ENCODE assay signal across 8 mouse cellular contexts in the genomic region with DNA sequence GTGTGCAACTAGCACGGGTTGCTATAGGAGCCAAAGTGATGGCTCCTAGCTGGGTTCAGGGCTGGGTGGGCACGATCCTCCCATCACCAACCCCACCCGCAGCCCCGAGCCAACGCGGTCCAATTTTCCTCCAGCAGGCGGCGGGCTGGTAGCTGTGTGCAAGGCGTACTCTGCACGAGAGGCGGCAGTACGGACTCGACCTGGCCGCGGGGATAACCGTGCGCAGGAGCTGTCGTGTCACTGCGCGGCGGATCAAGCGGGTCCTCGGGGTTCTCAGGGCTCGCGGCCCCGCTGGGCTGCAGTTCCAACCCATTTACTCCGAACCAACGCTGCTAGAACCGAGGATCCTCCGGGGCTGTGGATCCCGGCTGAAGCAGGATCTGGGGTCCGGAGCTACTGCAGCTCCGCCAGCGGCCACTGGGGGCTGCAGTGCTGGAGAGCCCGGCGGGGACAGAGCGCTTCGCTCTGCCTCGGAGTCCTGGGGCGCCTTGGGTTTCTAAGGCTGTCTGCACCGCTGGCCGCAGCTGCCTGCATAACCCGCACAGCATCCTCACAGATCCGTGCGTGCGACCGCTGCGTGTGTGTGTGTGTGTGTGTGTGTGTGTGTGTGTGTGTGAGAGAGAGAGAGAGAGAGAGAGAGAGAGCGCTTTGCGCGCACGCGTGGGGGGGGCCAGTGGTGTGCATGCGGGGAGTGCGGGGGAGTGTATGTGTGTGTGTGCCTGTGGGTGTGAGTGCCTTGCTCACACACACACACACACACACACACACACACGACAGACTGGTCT. TPM values are rescaled to one million over a fixed set of nuclear protein-coding genes. Genes with fewer than 3 reads are reported as not detected.
DNase-seq lines count a peak whose midpoint lies in the region; ATAC-seq and TF ChIP-seq lines count a peak whose summit lies in the region.

TSS of gene Lrfn2 (plus strand) at position 759 of the 785 bp plus-strand sequence.

- H3K27ac ChIP-seq in cerebellum, adult 2 months (ENCODE audit: insufficient read depth, low read length), result no peak within 1 kb of the TSS
- peak within 1 kb of the TSS; percentile 86 for H3K27ac ChIP-seq in olfactory bulb, adult 2 months (ENCODE audit: insufficient read depth, low read depth, low read length)

- peak; percentile 76 for ATAC-seq in frontal cortex, adult (ENCODE audit: low TSS enrichment)

- no peaks in the 10 kb centered on the region; the same call in 1 of the 2 replicates for H3K27me3 ChIP-seq in cerebellum, adult 2 months (ENCODE audit: control insufficient read depth, insufficient read depth, low read length)

- DNase-seq in CD8-positive naive resting alpha-beta T cell, adult 2 months (ENCODE audit: low read depth in 2 of 2, low spot score in 2 of 2), result peak; percentile 18 to 38
- peak; percentile 75 to 85 for DNase-seq in cerebellum, adult 2 months
- DNase-seq in heart, postnatal 4 days, result peak; percentile 82
- DNase-seq in layer of hippocampus, adult 8-10 months (ENCODE audit: low spot score in 2 of 2), result peak; percentile 75 to 86
- peak; percentile 30 to 41 for DNase-seq in lung, adult 18-20 months
- peak; percentile 14 to 30 for DNase-seq in thymus, adult 18-20 months

- H3K4me1 ChIP-seq in cerebellum, adult 2 months (ENCODE audit: control insufficient read depth, insufficient read depth, low read length), result peaks cover 7% of the 10 kb centered on the region
- peaks cover 19% of the 10 kb centered on the region for H3K4me1 ChIP-seq in olfactory bulb, adult 2 months (ENCODE audit: control insufficient read depth, insufficient read depth, low read length)

- TF ChIP-seq POLR2A in cerebellum, adult 2 months (IDR thresholded peaks at IDR 0.05; ENCODE audit: borderline replicate concordance, insufficient read depth, low read length), result no peak
- TF ChIP-seq POLR2A in olfactory bulb, adult 2 months (IDR thresholded peaks at IDR 0.05; ENCODE audit: insufficient read depth, low read depth, low read length), result no peak

- TF ChIP-seq CTCF in cerebellum, adult 2 months (IDR thresholded peaks at IDR 0.05; ENCODE audit: borderline replicate concordance, insufficient read depth, low read depth, low read length), result peak; percentile 78
- TF ChIP-seq CTCF in olfactory bulb, adult 2 months (IDR thresholded peaks at IDR 0.05; ENCODE audit: insufficient read depth, low read depth, low read length), result peak; percentile 94

- under 1% methylated on average over 56 of the region's 56 CpGs for WGBS in cerebellum, adult 2 months
- under 1% methylated on average over 56 of the region's 56 CpGs for WGBS in olfactory bulb, adult 2 months

- peak within 1 kb of the TSS; percentile 43 for H3K4me3 ChIP-seq in cerebellum, adult 2 months (replicated peaks; ENCODE audit: insufficient read depth, low read depth, low read length)
- H3K4me3 ChIP-seq in olfactory bulb, adult 2 months (ENCODE audit: insufficient read depth, low read depth, low read length), result peak within 1 kb of the TSS; percentile 90

RNA-seq across cellular contexts. Expression of gene Lrfn2, which starts in this region (rescaled TPM):
- 2.1 and 3.1 TPM in 2 replicates for polyA plus RNA-seq in cerebellum, adult 2 months (2012; rRNA removed)
- total RNA-seq in heart, postnatal 4 days (2021), result under 1 TPM; 0.38 to 0.41 TPM
- 10 to 100 TPM; 34.9 to 42.6 (median 36.9) TPM for total RNA-seq in layer of hippocampus, adult 8-10 months (2022)
- not detected in 2 replicates for polyA plus RNA-seq in olfactory bulb, adult 2 months (2012; ENCODE audit: insufficient read depth, insufficient read length, low replicate concordance, missing spikeins)

Comparison
In these comparisons a context has a peak if more than half of its experiments do, and no peak if none do; other contexts are left out.
1. RNA of gene Lrfn2 (total RNA-seq): 34.9 to 42.6 TPM in layer of hippocampus, adult 8-10 months; 0.38 to 0.41 TPM in heart, postnatal 4 days; every median in the first group is over 10 times any median in the second.
2. Peak in DNase-seq in heart, postnatal 4 days; RNA of the gene not detected or under 1 TPM.
3. DNase-seq: peak in every context shown above with its lines; median percentile 82 in heart, postnatal 4 days; 80 in layer of hippocampus, adult 8-10 months; 80 in cerebellum, adult 2 months; 36 in lung, adult 18-20 months; 28 in CD8-positive naive resting alpha-beta T cell, adult 2 months; 22 in thymus, adult 18-20 months.